In genomic region chr10:41520410-41520673, GRCm38 (mm10) we compare ENCODE assay signal across 8 mouse cellular contexts. TPM values are rescaled to one million over a fixed set of nuclear protein-coding genes. Genes with fewer than 3 reads are reported as not detected.
A peak's percentile ranks its signal among the peaks of the same experiment; 100 is the strongest.
DNase-seq lines count a peak whose midpoint lies in the region; ATAC-seq and TF ChIP-seq lines count a peak whose summit lies in the region.

No protein-coding gene starts in this region.

- DNase-seq in gastrocnemius, adult 2 months: no peak
- no peak for DNase-seq in gastrocnemius, postnatal 14 days
- no peak for DNase-seq in testis, postnatal 14 days (ENCODE audit: low spot score)
- DNase-seq in natural killer cell, adult 2 months (ENCODE audit: low spot score in 2 of 2): no peak
- no peak for DNase-seq in left cerebral cortex, adult 11 months (ENCODE audit: low spot score)
- no peak for DNase-seq in urinary bladder, postnatal 36 days (ENCODE audit: low spot score in 2 of 2)

- H3K4me1 ChIP-seq in testis, adult 2 months (ENCODE audit: control insufficient read depth, insufficient read depth, low read length): peaks cover 2% of the 10 kb centered on the region; the same call in 1 of the 2 replicates
- peaks cover 44% of the 10 kb centered on the region for H3K4me1 ChIP-seq in liver, embryonic 12.5 days

- no peaks in the 10 kb centered on the region; the same call in 1 of the 2 replicates for H3K36me3 ChIP-seq in testis, adult 2 months (ENCODE audit: control insufficient read depth, insufficient read depth, low read length)
- H3K36me3 ChIP-seq in liver, embryonic 12.5 days: peaks cover 22% of the 10 kb centered on the region

- no peaks in the 10 kb centered on the region for H3K9me3 ChIP-seq in liver, embryonic 12.5 days (replicated peaks)

- no peak for ATAC-seq in liver, embryonic 12.5 days

- TF ChIP-seq POLR2A in testis, adult 2 months (IDR thresholded peaks at IDR 0.05; ENCODE audit: control insufficient read depth, low read depth, low read length): no peak

- intact Hi-C loops in gastrocnemius, adult 2 months (cut with DNase I): no loop called here
- intact Hi-C loops in gastrocnemius, postnatal 14 days (cut with DNase I; ENCODE audit: low total_unique reads): loop anchor here (10.0 kb wide), 1 partner anchor 64 kb away; no protein-coding TSS in a partner anchor

- peak overlapping the region; percentile 100 for H3K27ac ChIP-seq in gastrocnemius, adult 2 months
- peak overlapping the region; percentile 96 for H3K27ac ChIP-seq in testis, adult 2 months (ENCODE audit: control insufficient read depth, insufficient read depth, low read depth, low read length)
- peak overlapping the region; percentile 95; the same call in 1 of the 2 replicates for H3K27ac ChIP-seq in liver, embryonic 12.5 days

- no peak for TF ChIP-seq CTCF in gastrocnemius, adult 2 months (IDR thresholded peaks at IDR 0.05)
- TF ChIP-seq CTCF in testis, adult 2 months (IDR thresholded peaks at IDR 0.05; ENCODE audit: control insufficient read depth, insufficient read depth, insufficient replicate concordance, low read depth, low read length): no peak

- peak overlapping the region; percentile 94 for H3K9ac ChIP-seq in liver, embryonic 12.5 days

- WGBS in liver, embryonic 12.5 days (ENCODE audit: insufficient replicate concordance): 5% methylated on average over 5 of the region's 5 CpGs

- H3K4me3 ChIP-seq in gastrocnemius, adult 2 months: peak overlapping the region; percentile 93
- peak overlapping the region; percentile 96; the same call in 1 of the 2 replicates for H3K4me3 ChIP-seq in testis, adult 2 months (ENCODE audit: control insufficient read depth, low read depth, low read length)
- H3K4me3 ChIP-seq in liver, embryonic 12.5 days: peak overlapping the region; percentile 96

- H3K4me2 ChIP-seq in liver, embryonic 12.5 days: peak overlapping the region; percentile 81

- H3K27me3 ChIP-seq in testis, adult 2 months (ENCODE audit: control insufficient read depth, insufficient read depth, low read length): no peaks in the 10 kb centered on the region
- no peaks in the 10 kb centered on the region for H3K27me3 ChIP-seq in liver, embryonic 12.5 days (replicated peaks)

RNA-seq across cellular contexts. Expression of gene Cd164, which starts 1.1 kb away (rescaled TPM):
- total RNA-seq in gastrocnemius, adult 2 months (2021): 100 to 1,000 TPM; 133 to 157 TPM
- total RNA-seq in gastrocnemius, postnatal 14 days (2021): 100 to 1,000 TPM; 126 to 138 TPM
- polyA plus RNA-seq in testis, adult 2 months (2012; rRNA removed): 216 and 279 TPM in 2 replicates
- polyA plus RNA-seq in liver, embryonic 12.5 days (2016; fragmentation: Nextera tagmentation; extraction: Ambion mirVana): 83.6 TPM in 2 replicates

RNA-seq across cellular contexts. Expression of gene Ppil6, which starts 30.1 kb away (rescaled TPM):
- total RNA-seq in gastrocnemius, adult 2 months (2021): not detected
- not detected for total RNA-seq in gastrocnemius, postnatal 14 days (2021)
- 25.9 and 29.4 TPM in 2 replicates for polyA plus RNA-seq in testis, adult 2 months (2012; rRNA removed)
- polyA plus RNA-seq in liver, embryonic 12.5 days (2016; fragmentation: Nextera tagmentation; extraction: Ambion mirVana): 0.12 TPM in 1 of 2 replicates, not detected in the other

RNA-seq across cellular contexts. Expression of gene Smpd2, which starts 30.2 kb away (rescaled TPM):
- total RNA-seq in gastrocnemius, adult 2 months (2021): 10 to 100 TPM; 11.1 TPM
- total RNA-seq in gastrocnemius, postnatal 14 days (2021): 10 to 100 TPM; 10.5 to 12.1 TPM
- 21.3 and 22.7 TPM in 2 replicates for polyA plus RNA-seq in testis, adult 2 months (2012; rRNA removed)
- polyA plus RNA-seq in liver, embryonic 12.5 days (2016; fragmentation: Nextera tagmentation; extraction: Ambion mirVana): 12.2 and 13.4 TPM in 2 replicates

RNA-seq across cellular contexts. Expression of gene Mical1, which starts 44.2 kb away (rescaled TPM):
- 1 to 10 TPM; 5.9 to 6.9 TPM for total RNA-seq in gastrocnemius, adult 2 months (2021)
- 10 to 100 TPM; 10.5 to 15.5 TPM for total RNA-seq in gastrocnemius, postnatal 14 days (2021)
- 1.6 and 2.4 TPM in 2 replicates for polyA plus RNA-seq in testis, adult 2 months (2012; rRNA removed)
- polyA plus RNA-seq in liver, embryonic 12.5 days (2016; fragmentation: Nextera tagmentation; extraction: Ambion mirVana): 10.6 TPM in 2 replicates
